21 mouse cellular contexts compared by ENCODE assay signal in the genomic region with DNA sequence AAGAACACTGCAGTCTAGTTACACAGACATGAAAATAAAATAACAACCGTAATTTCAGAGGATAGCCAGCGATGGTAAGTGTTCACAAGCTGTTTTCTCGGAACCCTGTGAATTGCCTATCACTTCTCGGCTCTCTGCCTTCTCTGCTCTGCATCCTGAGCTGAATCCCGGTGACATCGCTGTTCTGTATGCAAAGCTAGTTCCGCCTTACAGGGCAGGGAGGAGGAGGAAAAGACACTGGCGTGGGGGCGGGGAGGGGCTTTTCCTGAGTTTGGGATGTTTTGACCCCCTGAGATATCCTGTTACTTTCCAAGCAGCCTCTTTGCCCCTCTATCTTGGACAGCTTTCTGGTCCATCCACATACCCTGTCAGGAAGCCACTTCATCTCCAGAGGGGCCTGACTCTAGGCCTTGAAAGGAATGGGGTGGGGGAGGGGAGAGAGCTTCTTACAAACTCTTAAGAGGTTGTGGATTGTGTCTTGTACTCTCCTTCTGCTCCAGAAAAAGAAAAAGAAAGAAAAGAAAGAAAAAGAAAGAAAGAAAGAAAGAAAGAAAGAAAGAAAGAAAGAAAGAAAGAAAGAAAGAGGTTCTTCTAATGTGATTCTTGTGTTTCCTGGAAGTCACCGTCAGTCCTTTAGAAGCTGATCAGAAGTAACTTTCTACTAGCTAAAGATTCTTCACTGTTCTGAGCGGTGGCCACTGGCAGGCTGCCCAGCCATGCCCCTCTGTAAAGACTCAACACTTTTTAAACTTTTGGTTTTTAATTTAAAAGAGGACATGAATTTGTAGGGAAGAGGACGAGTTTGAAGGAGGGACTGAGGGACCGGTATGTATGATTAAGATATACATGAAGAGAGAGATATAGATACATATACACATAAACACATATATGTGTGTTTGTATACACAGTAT. TPM values are rescaled to one million over a fixed set of nuclear protein-coding genes. Genes with fewer than 3 reads are reported as not detected.
DNase-seq lines count a peak whose midpoint lies in the region; ATAC-seq and TF ChIP-seq lines count a peak whose summit lies in the region.
"Had no signal": no experiment of that assay in that cellular context is flagged by ENCODE, and none has a peak within 500 bp of the region (broad histone marks: within the 10 kb centered on the region; RNA-seq: fewer than 3 reads in every experiment).

No protein-coding gene starts in this region.

- ATAC-seq in heart, embryonic 12.5 days (ENCODE audit: insufficient number of reproducible peaks, low FRiP score) = no peak
- no peak for ATAC-seq in midbrain, embryonic 14.5 days (ENCODE audit: low FRiP score, low TSS enrichment)
- no peak for ATAC-seq in midbrain, postnatal 0 days (ENCODE audit: low FRiP score)
- ATAC-seq in granulocyte monocyte progenitor cell, adult 5-6 weeks (replicated peaks; ENCODE audit: poor library complexity, severe bottlenecking) = no peak

- no peaks in the 10 kb centered on the region for H3K27me3 ChIP-seq in heart, embryonic 12.5 days (replicated peaks)
- H3K27me3 ChIP-seq in midbrain, embryonic 14.5 days (ENCODE audit: control insufficient read depth, insufficient read depth, low read length) = no peaks in the 10 kb centered on the region
- H3K27me3 ChIP-seq in midbrain, postnatal 0 days (ENCODE audit: insufficient read depth, low read length) = no peaks in the 10 kb centered on the region
- H3K27me3 ChIP-seq: hindbrain, embryonic 15.5 days; liver, embryonic 13.5 days; stomach, embryonic 15.5 days had no signal

- no peak overlapping the region for H3K9ac ChIP-seq in heart, embryonic 12.5 days
- H3K9ac ChIP-seq in midbrain, embryonic 14.5 days (replicated peaks; ENCODE audit: low read length) = no peak overlapping the region
- H3K9ac ChIP-seq in midbrain, postnatal 0 days (replicated peaks; ENCODE audit: low read length, poor library complexity, severe bottlenecking) = no peak overlapping the region
- H3K9ac ChIP-seq: hindbrain, embryonic 15.5 days; liver, embryonic 13.5 days; midbrain, embryonic 13.5 days; neural tube, embryonic 12.5 days; stomach, embryonic 15.5 days had no signal

- 37% methylated on average over 13 of the region's 13 CpGs for WGBS in heart, embryonic 12.5 days
- WGBS in midbrain, embryonic 14.5 days = 37% methylated on average over 13 of the region's 13 CpGs
- WGBS in midbrain, postnatal 0 days = 46% methylated on average over 13 of the region's 13 CpGs

- peaks cover 49% of the 10 kb centered on the region for H3K4me1 ChIP-seq in heart, embryonic 12.5 days (replicated peaks)
- peaks cover 16% of the 10 kb centered on the region; the same call in 1 of the 2 replicates for H3K4me1 ChIP-seq in midbrain, embryonic 14.5 days (ENCODE audit: control insufficient read depth, insufficient read depth, low read length)
- no peaks in the 10 kb centered on the region for H3K4me1 ChIP-seq in midbrain, postnatal 0 days (ENCODE audit: insufficient read depth, low read length)

- H3K4me2 ChIP-seq in heart, embryonic 12.5 days = peak overlapping the region; percentile 12; the same call in 1 of the 2 replicates
- H3K4me2 ChIP-seq in midbrain, embryonic 14.5 days (ENCODE audit: low read length) = no peak overlapping the region
- H3K4me2 ChIP-seq in midbrain, postnatal 0 days (ENCODE audit: low read depth, low read length, poor library complexity, severe bottlenecking) = no peak overlapping the region
- H3K4me2 ChIP-seq: hindbrain, embryonic 15.5 days; liver, embryonic 13.5 days; neural tube, embryonic 12.5 days; stomach, embryonic 15.5 days had no signal

- intact Hi-C loops in heart, postnatal 14 days (cut with DNase I) = loop anchor here (5.0 kb wide), 1 partner anchor 42 kb away; no protein-coding TSS in a partner anchor

- DNase-seq in heart, postnatal 14 days = no peak
- DNase-seq in midbrain, embryonic 14.5 days = peak; percentile 28
- no peak for DNase-seq in midbrain, postnatal 0 days (ENCODE audit: low spot score)
- peak; percentile 56 for DNase-seq in ZHBTc4 (ENCODE audit: low read depth, low spot score)
- no peak for DNase-seq in gastrocnemius, adult 8-10 months (ENCODE audit: low spot score in 2 of 2)
- DNase-seq: adrenal gland, postnatal 36 days; cerebellum, adult 11-12 months; cerebellum, postnatal 10 days; heart, postnatal 36 days; liver, embryonic 13.5 days; lung, postnatal 10 days; thymus, postnatal 25 days had no signal

- no peaks in the 10 kb centered on the region for H3K36me3 ChIP-seq in heart, embryonic 12.5 days
- no peaks in the 10 kb centered on the region for H3K36me3 ChIP-seq in midbrain, embryonic 14.5 days (ENCODE audit: control insufficient read depth, insufficient read depth, low read length)
- no peaks in the 10 kb centered on the region for H3K36me3 ChIP-seq in midbrain, postnatal 0 days (ENCODE audit: insufficient read depth, low read length)
- H3K36me3 ChIP-seq: forebrain, embryonic 10.5 days; hindbrain, embryonic 15.5 days; liver, embryonic 13.5 days; midbrain, embryonic 13.5 days; neural tube, embryonic 12.5 days; stomach, embryonic 15.5 days had no signal

- no peak overlapping the region for H3K4me3 ChIP-seq in heart, embryonic 12.5 days
- H3K4me3 ChIP-seq in midbrain, embryonic 14.5 days (replicated peaks; ENCODE audit: low read depth, low read length) = no peak overlapping the region
- no peak overlapping the region for H3K4me3 ChIP-seq in midbrain, postnatal 0 days (ENCODE audit: low read depth, low read length)
- H3K4me3 ChIP-seq: forebrain, embryonic 10.5 days; hindbrain, embryonic 15.5 days; left cerebral cortex, adult 2 months; liver, embryonic 13.5 days; midbrain, embryonic 13.5 days; neural tube, embryonic 12.5 days; stomach, embryonic 15.5 days had no signal

- no peak overlapping the region for H3K27ac ChIP-seq in heart, embryonic 12.5 days (ENCODE audit: poor library complexity, severe bottlenecking)
- H3K27ac ChIP-seq in midbrain, embryonic 14.5 days (replicated peaks; ENCODE audit: low read depth, low read length) = no peak overlapping the region
- no peak overlapping the region for H3K27ac ChIP-seq in midbrain, postnatal 0 days (ENCODE audit: low read depth, low read length)
- H3K27ac ChIP-seq: hindbrain, embryonic 15.5 days; kidney, postnatal 0 days; left cerebral cortex, adult 2 months; liver, embryonic 13.5 days; neural tube, embryonic 12.5 days; stomach, embryonic 15.5 days had no signal

- no peaks in the 10 kb centered on the region for H3K9me3 ChIP-seq in heart, embryonic 12.5 days (replicated peaks)
- H3K9me3 ChIP-seq in midbrain, embryonic 14.5 days (ENCODE audit: control insufficient read depth, low read length) = no peaks in the 10 kb centered on the region
- no peaks in the 10 kb centered on the region for H3K9me3 ChIP-seq in midbrain, postnatal 0 days (ENCODE audit: low read length)
- H3K9me3 ChIP-seq: forebrain, embryonic 10.5 days; hindbrain, embryonic 15.5 days; liver, embryonic 13.5 days; midbrain, embryonic 13.5 days; neural tube, embryonic 12.5 days; stomach, embryonic 15.5 days had no signal

- no peak for TF ChIP-seq CTCF in midbrain, postnatal 0 days (IDR thresholded peaks at IDR 0.05)

RNA-seq across cellular contexts. Expression of gene Cradd, which starts 14.3 kb away (rescaled TPM):
- polyA plus RNA-seq in heart, embryonic 12.5 days (2016; fragmentation: Nextera tagmentation; extraction: Ambion mirVana) = 8.0 and 10.5 TPM in 2 replicates
- total RNA-seq in heart, postnatal 14 days (2021) = 10 to 100 TPM; 10.5 TPM
- polyA plus RNA-seq in midbrain, embryonic 14.5 days (2014; fragmentation: Nextera tagmentation; extraction: Ambion mirVana) = 12.0 and 12.5 TPM in 2 replicates
- total RNA-seq in midbrain, postnatal 0 days (2014; rRNA removed) = 8.2 and 10.3 TPM in 2 replicates
- polyA plus RNA-seq in midbrain, postnatal 0 days (2015; fragmentation: Nextera tagmentation; extraction: Ambion mirVana) = 9.2 and 11.5 TPM in 2 replicates
- 15.0 and 15.5 TPM in 2 replicates for total RNA-seq in granulocyte monocyte progenitor cell, adult 5-6 weeks (2014; fragmentation: Nextera tagmentation)
- 3.3 and 5.3 TPM in 2 replicates for total RNA-seq in granulocyte monocyte progenitor cell, adult 5-6 weeks (2017)
- total RNA-seq in gastrocnemius, adult 8-10 months (2022) = 10 to 100 TPM in 1 of 4 experiments, 1 to 10 TPM in 3; 6.7 to 18.0 (median 8.4) TPM

Comparison
In these comparisons a context has a peak if more than half of its experiments do, and no peak if none do; other contexts are left out.
1. DNase-seq: peak in midbrain, embryonic 14.5 days (single experiment) and ZHBTc4 (single experiment); none in heart, postnatal 14 days (0 of 2), midbrain, postnatal 0 days (single experiment) and gastrocnemius, adult 8-10 months (0 of 2).